ENCODE assay signal across 9 mouse cellular contexts in genomic region chr4:117485045-117485780, GRCm38 (mm10). TPM values are rescaled to one million over a fixed set of nuclear protein-coding genes. Genes with fewer than 3 reads are reported as not detected.
DNase-seq lines count a peak whose midpoint lies in the region; ATAC-seq lines count a peak whose summit lies in the region.
"Had no signal": no experiment of that assay in that cellular context is flagged by ENCODE, and none has a peak within 500 bp of the region (broad histone marks: within the 10 kb centered on the region; RNA-seq: fewer than 3 reads in every experiment).

No protein-coding gene starts in this region.

- H3K4me3 ChIP-seq in heart, embryonic 11.5 days (ENCODE audit: low read depth, low read length) = peak overlapping the region; percentile 53
- H3K4me3 ChIP-seq in brown adipose tissue, adult 24 weeks (ENCODE audit: insufficient read depth, low read depth, low read length) = peak overlapping the region; percentile 74
- peak overlapping the region; percentile 32; the same call in 1 of the 2 replicates for H3K4me3 ChIP-seq in hindbrain, embryonic 11.5 days (ENCODE audit: low read depth, low read length)
- H3K4me3 ChIP-seq in midbrain, embryonic 10.5 days = peak overlapping the region; percentile 59

- peaks cover 20% of the 10 kb centered on the region for H3K27me3 ChIP-seq in heart, embryonic 11.5 days (ENCODE audit: control insufficient read depth, insufficient read depth, low read length)
- peaks cover 63% of the 10 kb centered on the region for H3K27me3 ChIP-seq in hindbrain, embryonic 11.5 days (ENCODE audit: control insufficient read depth, insufficient read depth, low read length)
- H3K27me3 ChIP-seq in midbrain, embryonic 10.5 days (ENCODE audit: low read depth, poor library complexity, severe bottlenecking) = peaks cover 93% of the 10 kb centered on the region

- peak; percentile 32; the same call in 1 of the 2 replicates for ATAC-seq in heart, embryonic 11.5 days (replicated peaks; ENCODE audit: insufficient number of reproducible peaks, low FRiP score, low TSS enrichment)
- no peak; the same call in 1 of the 2 replicates for ATAC-seq in hindbrain, embryonic 11.5 days (ENCODE audit: low FRiP score)

- no peaks in the 10 kb centered on the region for H3K36me3 ChIP-seq in heart, embryonic 11.5 days (ENCODE audit: control insufficient read depth, insufficient read depth, low read length)
- H3K36me3 ChIP-seq in hindbrain, embryonic 11.5 days (ENCODE audit: control insufficient read depth, insufficient read depth, low read length) = no peaks in the 10 kb centered on the region
- peaks cover 21% of the 10 kb centered on the region for H3K36me3 ChIP-seq in midbrain, embryonic 10.5 days

- peaks cover 16% of the 10 kb centered on the region for H3K4me1 ChIP-seq in heart, embryonic 11.5 days (ENCODE audit: control insufficient read depth, insufficient read depth, low read length)
- H3K4me1 ChIP-seq in brown adipose tissue, adult 24 weeks (ENCODE audit: control insufficient read depth, insufficient read depth, insufficient read length, low read length) = no peaks in the 10 kb centered on the region
- peaks cover 10% of the 10 kb centered on the region; the same call in 1 of the 2 replicates for H3K4me1 ChIP-seq in hindbrain, embryonic 11.5 days (replicated peaks; ENCODE audit: control insufficient read depth, insufficient read depth, low read length)
- peaks cover 77% of the 10 kb centered on the region for H3K4me1 ChIP-seq in midbrain, embryonic 10.5 days

- intact Hi-C loops in heart, postnatal 25 days (cut with DNase I) = no loop called here

- DNase-seq in heart, postnatal 25 days (ENCODE audit: low spot score) = no peak
- DNase-seq in hindbrain, embryonic 11.5 days (ENCODE audit: low spot score) = no peak
- no peak for DNase-seq in midbrain, embryonic 10.5 days (ENCODE audit: low spot score)
- no peak for DNase-seq in layer of hippocampus, postnatal 36 days
- DNase-seq in gastrocnemius, adult 8-10 months (ENCODE audit: low spot score in 2 of 2) = no peak
- DNase-seq in kidney, adult 18-20 months = no peak
- DNase-seq: kidney, adult 9 months had no signal

- H3K9ac ChIP-seq in heart, embryonic 11.5 days (ENCODE audit: low read depth, low read length) = peak overlapping the region; percentile 62
- 0 out of 2 replicates have a peak overlapping the region, but pooled peaks have one; percentile 11 for H3K9ac ChIP-seq in hindbrain, embryonic 11.5 days (ENCODE audit: low read depth, low read length)

- peak overlapping the region; percentile 46; the same call in 1 of the 2 replicates for H3K27ac ChIP-seq in heart, embryonic 11.5 days (ENCODE audit: low read depth, low read length)
- no peak overlapping the region for H3K27ac ChIP-seq in brown adipose tissue, adult 24 weeks (replicated peaks; ENCODE audit: low read depth, low read length)
- H3K27ac ChIP-seq in hindbrain, embryonic 11.5 days (ENCODE audit: low read depth, low read length) = peak overlapping the region; percentile 69
- peak overlapping the region; percentile 85 for H3K27ac ChIP-seq in midbrain, embryonic 10.5 days (replicated peaks)

- H3K9me3 ChIP-seq in heart, embryonic 11.5 days (replicated peaks; ENCODE audit: control insufficient read depth, low read length) = no peaks in the 10 kb centered on the region
- no peaks in the 10 kb centered on the region for H3K9me3 ChIP-seq in hindbrain, embryonic 11.5 days (ENCODE audit: control insufficient read depth, low read length)
- H3K9me3 ChIP-seq in midbrain, embryonic 10.5 days (replicated peaks) = no peaks in the 10 kb centered on the region

- 20% methylated on average over 13 of the region's 13 CpGs for WGBS in heart, embryonic 11.5 days (ENCODE audit: insufficient replicate concordance)
- WGBS in hindbrain, embryonic 11.5 days = 25% methylated on average over 13 of the region's 13 CpGs
- WGBS in midbrain, embryonic 10.5 days = 25% methylated on average over 13 of the region's 13 CpGs

- H3K4me2 ChIP-seq in heart, embryonic 11.5 days = peak overlapping the region; percentile 98
- H3K4me2 ChIP-seq in hindbrain, embryonic 11.5 days (replicated peaks; ENCODE audit: low read depth, low read length) = peak overlapping the region; percentile 84

RNA-seq across cellular contexts. Expression of gene Rnf220, which starts 11.6 kb away (rescaled TPM):
- 32.4 and 35.4 TPM in 2 replicates for polyA plus RNA-seq in heart, embryonic 11.5 days (2014; fragmentation: Nextera tagmentation; extraction: Ambion mirVana)
- total RNA-seq in heart, postnatal 25 days (2021) = 10 to 100 TPM; 30.5 to 31.5 TPM
- polyA plus RNA-seq in brown adipose tissue, adult 24 weeks (2012; ENCODE audit: insufficient read depth, insufficient read length, missing spikeins) = 17.7 and 26.1 TPM in 2 replicates
- 54.1 and 55.5 TPM in 2 replicates for polyA plus RNA-seq in hindbrain, embryonic 11.5 days (2014; fragmentation: Nextera tagmentation; extraction: Ambion mirVana)
- polyA plus RNA-seq in midbrain, embryonic 10.5 days (2016; fragmentation: Nextera tagmentation; extraction: Ambion mirVana) = 102 and 111 TPM in 2 replicates
- total RNA-seq in layer of hippocampus, postnatal 36 days (2021) = 100 to 1,000 TPM; 164 to 175 TPM
- 10 to 100 TPM; 51.7 to 56.6 (median 52.0) TPM for total RNA-seq in gastrocnemius, adult 8-10 months (2022)
